Mouse (Mus musculus) stomach, postnatal 0 days (tissue): Measurements from ENCODE around the gene Vps35l.

Experiments used
- CTCF ChIP-seq: IDR thresholded peaks from 2 replicates; pipeline ENCODE4 v1.5.1; 2016; ENCODE audit warnings: antibody characterized with exemption, low read depth, mild to moderate bottlenecking, moderate library complexity
- EP300 ChIP-seq: optimal IDR thresholded peaks from 2 replicates; pipeline ENCODE3; 2016; ENCODE audit warnings: antibody characterized with exemption

- no peak for TF ChIP-seq CTCF
- no peak for TF ChIP-seq EP300
Observed at GRCm38 (mm10) chr7:118845141-118845540, 105.1 kb downstream of the Vps35l start.
